Mouse (Mus musculus) stomach, adult 2 months (tissue): Measurements from ENCODE around the gene Prdm16. TPM values are rescaled to one million over a fixed set of nuclear protein-coding genes. Genes with fewer than 3 reads are reported as not detected.

Experiments used
- polyA plus RNA-seq: library from polyadenylated mRNA; depleted of rRNA; stranded (reverse); fragments of >200 nt; gene quantifications from 2 replicates; pipeline ENCODE4 v1.2.3, GENCODE M21; 2012; rRNA removed

Prdm16 gene
- 6.1 and 6.3 TPM in 2 replicates for polyA plus RNA-seq

DNA sequence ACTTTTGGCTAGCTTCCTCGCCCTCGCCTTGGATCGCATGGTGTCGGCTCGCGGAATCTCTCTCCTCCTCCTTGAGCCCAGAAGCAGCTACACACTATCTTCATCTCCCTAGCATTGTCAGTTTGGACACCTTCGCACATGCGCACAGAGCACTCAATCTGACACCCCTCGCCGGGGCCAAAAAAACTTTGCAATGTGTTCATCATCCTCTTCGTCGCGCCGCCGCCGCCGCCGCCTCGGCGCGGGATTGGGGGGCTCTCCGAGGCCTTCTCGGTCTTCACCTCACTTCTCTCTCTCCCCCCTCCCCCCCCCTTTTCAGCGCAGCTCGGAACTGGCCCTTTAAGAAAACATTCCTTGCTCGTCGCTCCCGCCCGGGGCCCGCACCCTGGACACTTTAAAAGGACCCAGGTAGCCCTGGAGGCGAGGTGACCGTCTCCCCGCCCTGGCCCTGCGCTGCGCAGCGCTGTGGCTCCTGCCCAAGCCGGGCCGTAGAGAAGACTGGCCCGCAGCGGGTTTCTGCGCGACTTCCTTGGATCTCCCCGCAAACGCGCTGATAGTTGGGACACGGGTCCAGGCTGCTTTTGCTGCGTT lies at the start of gene Prdm16:
Gene Prdm16, minus strand, starts transcription at position 153 of the 591 bp plus-strand sequence.

DNA sequence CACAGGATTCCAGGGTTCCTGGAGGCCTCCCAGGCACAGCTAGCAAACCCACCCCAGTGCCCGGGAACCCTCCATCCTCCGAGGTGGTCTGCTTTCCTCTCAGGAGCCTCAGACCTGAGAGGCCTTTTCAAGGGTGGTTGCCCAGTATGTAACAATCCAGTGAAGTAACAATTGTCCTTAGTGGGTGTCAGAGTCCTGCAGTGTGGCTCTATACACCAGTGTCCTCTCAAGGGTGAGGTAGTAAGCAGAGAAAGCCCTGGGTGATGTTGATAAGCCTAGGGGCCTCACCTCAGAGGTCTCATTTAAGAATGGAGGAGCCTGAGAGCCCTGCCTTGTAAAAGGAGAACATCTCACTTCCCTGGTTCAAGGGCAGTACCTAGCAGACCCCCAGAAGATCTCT lies 31.1 kb upstream of the Prdm16 start, which contains the start of gene Actrt2:
Gene Actrt2, minus strand, starts transcription at position 101 of the 400 bp plus-strand sequence.

DNA sequence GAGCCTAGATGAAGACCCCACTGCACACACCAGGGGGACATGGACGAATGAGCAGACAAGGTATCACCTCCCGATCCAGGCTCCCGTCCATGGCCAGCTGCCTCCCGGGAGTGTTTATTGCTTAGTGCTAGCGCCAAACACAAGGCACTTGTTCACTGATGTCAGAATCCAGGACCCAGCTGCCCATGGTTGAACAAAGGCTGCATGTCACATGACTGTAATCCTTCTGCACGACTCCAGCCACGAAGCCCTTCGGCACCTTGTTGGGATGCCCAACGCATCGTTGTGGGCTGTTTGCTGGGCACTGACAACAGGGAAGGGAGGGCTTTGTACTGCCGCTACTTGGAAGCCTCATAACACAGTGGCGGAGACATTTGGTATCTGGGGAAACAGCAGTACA lies 300.9 kb downstream of the Prdm16 start, which contains the start of gene B230104I21Rik:
Gene B230104I21Rik, plus strand, starts transcription at position 367 of the 400 bp plus-strand sequence.

DNA sequence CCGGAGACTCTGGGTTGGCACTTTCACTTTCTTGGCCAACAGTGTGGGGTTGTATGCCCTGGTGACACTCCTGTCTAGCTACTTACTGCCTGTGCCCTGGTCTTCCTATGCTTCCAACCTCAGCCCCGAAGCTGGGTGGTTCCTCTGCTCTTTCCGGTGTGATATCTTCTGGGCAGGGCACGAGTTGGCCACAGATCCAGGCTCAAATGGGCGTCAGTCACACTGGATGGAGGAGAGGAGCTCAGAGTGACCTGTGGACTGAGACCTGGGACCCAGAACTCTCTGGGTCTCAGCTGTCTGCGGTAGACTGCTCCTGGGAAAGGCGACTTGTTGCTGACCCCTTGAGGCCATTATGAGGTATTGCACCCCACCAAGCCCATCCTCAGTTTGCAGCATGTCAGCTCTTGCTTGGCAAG lies 335.2 kb downstream of the Prdm16 start, which contains the start of gene Arhgef16:
Gene Arhgef16, minus strand, starts transcription at position 211 of the 416 bp plus-strand sequence.

Other genes starting within 250 kb of the Prdm16 start
- gene Actrt2, start 31.0 kb upstream of the Prdm16 start, polyA plus RNA-seq = not detected in 2 replicates
- 0.02 TPM in 2 replicates for gene Ttc34, start 200.6 kb upstream of the Prdm16 start, polyA plus RNA-seq
- gene Mmel1, start 232.7 kb upstream of the Prdm16 start, polyA plus RNA-seq = 0.03 and 0.05 TPM in 2 replicates